Mouse (Mus musculus) right cerebral cortex, postnatal 36 days (tissue): ENCODE data around the gene Sbds.

Source experiments
- DNase-seq, 2 experiments: peaks; one replicate each; pipeline ENCODE4 v3.0.0; 2022; ENCODE audit warnings: low spot score in 2 of 2, mixed read lengths in 1 of 2

The Sbds gene

DNA sequence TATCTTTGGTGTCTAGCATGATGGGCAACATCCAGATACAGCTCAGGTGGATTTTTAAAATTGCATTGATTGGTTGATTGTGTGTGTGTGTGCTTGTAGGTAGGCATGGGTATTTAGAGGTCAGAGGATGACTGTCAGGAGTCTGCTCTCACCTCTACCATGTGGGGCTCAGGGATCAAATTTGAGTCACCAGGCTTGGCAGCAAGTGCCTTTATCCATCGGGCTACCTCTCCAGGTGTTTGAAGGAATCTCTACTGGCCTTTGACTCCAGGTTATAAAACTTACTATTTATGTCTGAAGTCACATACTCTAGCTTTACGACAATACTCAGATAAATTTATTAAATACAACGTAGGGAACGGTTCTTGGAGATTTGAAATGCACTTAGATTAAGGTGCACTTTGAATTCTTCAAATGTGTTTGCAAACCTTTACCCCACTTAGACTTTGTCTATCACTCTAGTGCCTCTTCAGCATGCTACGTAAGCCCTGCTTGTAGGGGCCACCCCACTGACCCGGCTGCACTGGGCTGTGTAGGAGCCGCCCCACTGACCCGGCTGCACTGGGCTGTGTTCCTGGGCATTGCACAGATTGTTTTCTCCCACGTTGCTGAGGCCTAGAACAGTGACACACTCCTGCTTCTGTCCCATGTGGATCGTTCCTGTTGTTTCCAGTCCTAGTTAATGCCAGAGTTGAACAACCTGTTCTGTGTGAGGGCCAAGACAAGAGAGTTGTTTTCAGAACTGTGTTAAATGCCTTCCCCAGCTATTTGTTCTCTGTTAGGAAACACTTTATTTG is 54.9 kb downstream of the Sbds start:
- no peak for DNase-seq

DNA sequence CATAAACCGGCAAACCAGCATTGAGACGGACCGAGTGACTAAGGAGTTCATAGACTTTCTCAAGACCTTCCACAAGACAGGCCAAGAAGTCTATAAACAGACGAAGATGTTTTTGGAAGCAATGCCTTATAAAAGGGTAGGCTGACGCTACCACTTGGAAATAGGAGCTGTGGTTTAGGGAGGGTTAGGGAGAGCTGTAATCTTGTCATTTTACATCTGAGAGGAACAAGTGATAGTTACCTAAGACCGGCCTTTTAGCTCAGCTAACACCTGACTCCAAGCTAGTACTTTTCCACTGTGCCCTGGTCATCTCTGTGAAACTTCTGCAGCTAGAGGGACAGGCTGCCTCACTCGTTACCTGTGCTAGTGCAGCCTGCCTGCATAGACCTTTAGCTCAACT is 57.3 kb downstream of the Sbds start:
- no peak for DNase-seq

- DNase-seq, result no peak
These were observed 57.9 kb downstream of the Sbds start for GRCm38 (mm10) chr5:130197454-130197853.

DNA sequence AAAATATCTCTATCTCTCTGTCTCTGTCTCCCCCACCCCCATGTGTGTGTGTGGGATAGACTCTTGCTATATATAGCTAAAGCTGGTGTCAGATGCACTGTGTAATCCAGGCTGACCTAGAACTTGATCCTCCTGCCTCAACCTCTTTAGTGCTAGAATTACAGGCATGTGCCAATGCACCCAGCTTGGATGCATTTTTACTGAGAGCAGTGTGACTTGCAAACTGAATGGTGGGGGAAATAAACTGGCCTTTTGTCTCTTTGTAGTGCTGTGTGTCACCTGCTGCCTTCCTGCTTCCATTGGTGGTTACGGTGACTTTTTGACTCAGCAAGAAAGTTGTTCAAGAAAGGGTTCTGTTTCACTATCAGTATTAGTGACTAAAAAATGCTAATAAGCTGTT is 59.0 kb downstream of the Sbds start:
- DNase-seq, result no peak
